Mouse (Mus musculus) embryonic facial prominence, embryonic 15.5 days (tissue): ENCODE measurements around the gene Evi5l. TPM values are rescaled to one million over a fixed set of nuclear protein-coding genes. Genes with fewer than 3 reads are reported as not detected.

ENCODE experiments used
- ATAC-seq: fragments of 200-750 bp; cut with Nextera tagmentation; 2 replicates; pipeline ENCODE4 v1.8.0; 2017; ENCODE audit warnings: low read depth, moderate TSS enrichment; ENCODE audit not compliant: insufficient number of reproducible peaks, low FRiP score, low TSS enrichment
- H3K27ac ChIP-seq: fragments of 300-500 bp; sonication (generic); replicated peaks from 2 replicates; pipeline ENCODE4 v1.5.1; 2015; ENCODE audit warnings: mild to moderate bottlenecking, inconsistent platforms
- H3K27me3 ChIP-seq: fragments of 300-500 bp; sonication (generic); 2 replicates; pipeline ENCODE4 v1.6.1; 2015; ENCODE audit warnings: inconsistent platforms
- H3K36me3 ChIP-seq: fragments of 300-500 bp; sonication (generic); 2 replicates; pipeline ENCODE4 v1.6.1; 2015; ENCODE audit warnings: mild to moderate bottlenecking, inconsistent platforms
- H3K4me1 ChIP-seq: fragments of 300-500 bp; sonication (generic); 2 replicates; pipeline ENCODE4 v1.6.1; 2015; ENCODE audit warnings: inconsistent platforms
- H3K4me2 ChIP-seq: fragments of 300-500 bp; sonication (generic); replicated peaks from 2 replicates; pipeline ENCODE4 v1.6.1; 2015; ENCODE audit warnings: mild to moderate bottlenecking, inconsistent platforms
- H3K4me3 ChIP-seq: fragments of 300-500 bp; sonication (generic); replicated peaks from 2 replicates; pipeline ENCODE4 v1.5.1; 2015; ENCODE audit warnings: mild to moderate bottlenecking, inconsistent platforms
- H3K9ac ChIP-seq: fragments of 300-500 bp; sonication (generic); 2 replicates; pipeline ENCODE4 v1.6.1; 2015; ENCODE audit warnings: inconsistent platforms
- H3K9me3 ChIP-seq: fragments of 300-500 bp; sonication (generic); replicated peaks from 2 replicates; pipeline ENCODE4 v1.6.1; 2016; ENCODE audit warnings: inconsistent platforms
- WGBS: fragments of 180-500 bp; shearing (Covaris S2); methylation state at CpG from one replicate; pipeline ENCODE4 v1.1.7; 2015; 5-methylcytosine and 5-hydroxymethylcytosine counted together
- polyA plus RNA-seq: library from polyadenylated mRNA; unstranded; fragments of >200 nt; fragmentation: Nextera tagmentation; extraction: Ambion mirVana; gene quantifications from 2 replicates; pipeline ENCODE4 v1.2.1, GENCODE M21; 2015

The Evi5l gene
- polyA plus RNA-seq, 1 experiment from 2014 or later: 31.7 TPM

DNA sequence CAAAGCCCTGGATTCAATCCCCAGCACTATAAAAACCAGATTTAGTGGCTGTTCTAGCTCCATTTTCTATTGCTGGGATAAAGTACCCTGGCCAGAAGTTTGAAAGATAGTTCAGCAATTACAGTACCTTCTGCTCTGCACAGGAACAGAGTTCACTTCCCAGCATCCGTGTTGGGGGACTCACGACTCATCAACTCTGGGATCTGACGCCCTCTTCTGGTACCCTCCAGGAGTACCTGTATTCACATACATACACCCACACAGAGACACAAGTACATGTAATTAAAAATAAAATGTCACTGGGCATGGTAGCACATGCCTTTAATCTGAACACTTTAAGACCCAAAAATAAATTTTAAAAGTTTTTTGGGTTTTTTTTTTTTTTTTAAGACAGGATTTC, 6.1 kb downstream of the Evi5l start:
- no peak for ATAC-seq
- WGBS: 66% methylated on average over 3 of the region's 3 CpGs

DNA sequence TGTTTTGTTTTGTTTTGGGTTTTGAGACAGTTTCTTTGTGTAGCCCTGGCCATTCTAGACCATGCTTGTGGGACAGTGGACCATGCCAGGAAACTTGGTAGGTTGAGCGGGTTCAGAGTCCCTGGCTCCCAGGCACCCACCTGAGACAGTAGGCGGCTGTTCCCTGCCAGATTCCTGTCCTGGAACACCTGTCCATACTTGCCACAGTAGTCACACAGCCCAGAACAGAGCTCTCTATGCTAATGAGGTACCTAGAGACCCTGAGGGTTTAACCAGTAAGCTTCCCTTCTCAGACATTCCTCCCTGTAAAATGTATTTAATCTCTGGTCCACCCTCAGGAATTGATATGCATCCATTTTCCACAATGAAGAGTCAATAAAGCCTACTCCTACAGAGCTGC, 7.7 kb downstream of the Evi5l start:
- 0 out of 2 replicates have a peak, but pooled peaks have one; percentile 39 for ATAC-seq
- no peak overlapping the region for H3K9ac ChIP-seq
- no peaks in the 10 kb centered on the region for H3K9me3 ChIP-seq
- no peak overlapping the region for H3K4me2 ChIP-seq
- H3K36me3 ChIP-seq: no peaks in the 10 kb centered on the region
- no peaks in the 10 kb centered on the region for H3K4me1 ChIP-seq
- H3K27me3 ChIP-seq: no peaks in the 10 kb centered on the region
- H3K27ac ChIP-seq: no peak overlapping the region
- no peak overlapping the region for H3K4me3 ChIP-seq
- WGBS: 70% methylated on average over 2 of the region's 2 CpGs

More for the DNA sequence above, 6.1 kb downstream of the Evi5l start:
- H3K4me2 ChIP-seq: no peak overlapping the region
- no peak overlapping the region for H3K9ac ChIP-seq
- H3K36me3 ChIP-seq: no peaks in the 10 kb centered on the region
- H3K4me1 ChIP-seq: no peaks in the 10 kb centered on the region
- H3K4me3 ChIP-seq: no peak overlapping the region
- no peak overlapping the region for H3K27ac ChIP-seq
- H3K27me3 ChIP-seq: no peaks in the 10 kb centered on the region
- no peaks in the 10 kb centered on the region for H3K9me3 ChIP-seq

DNA sequence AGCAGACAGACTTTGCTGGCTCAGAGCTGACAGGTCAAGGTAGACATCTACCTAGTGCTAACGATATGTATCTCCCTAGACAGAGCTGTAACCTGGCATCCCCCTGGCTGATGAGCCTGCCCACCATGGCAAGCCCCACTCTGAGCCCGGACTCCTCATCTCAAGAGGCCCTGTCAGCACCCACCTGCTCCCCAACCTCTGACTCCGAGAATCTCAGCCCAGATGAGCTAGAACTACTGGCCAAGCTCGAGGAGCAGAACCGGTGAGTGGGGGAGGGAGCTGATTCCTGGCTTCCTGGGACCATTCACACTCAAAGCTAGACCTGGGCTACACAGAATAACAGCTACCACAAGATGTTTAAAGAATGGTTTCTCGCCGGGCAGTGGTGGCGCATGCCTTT, 17.0 kb downstream of the Evi5l start:
- H3K36me3 ChIP-seq: peaks cover 37% of the 10 kb centered on the region
- H3K4me3 ChIP-seq: no peak overlapping the region
- ATAC-seq: no peak
- 83% methylated on average over 8 of the region's 8 CpGs for WGBS
- no peaks in the 10 kb centered on the region for H3K9me3 ChIP-seq
- no peak overlapping the region for H3K27ac ChIP-seq
- no peaks in the 10 kb centered on the region for H3K27me3 ChIP-seq
- no peak overlapping the region for H3K9ac ChIP-seq
- H3K4me1 ChIP-seq: no peaks in the 10 kb centered on the region
- no peak overlapping the region for H3K4me2 ChIP-seq

DNA sequence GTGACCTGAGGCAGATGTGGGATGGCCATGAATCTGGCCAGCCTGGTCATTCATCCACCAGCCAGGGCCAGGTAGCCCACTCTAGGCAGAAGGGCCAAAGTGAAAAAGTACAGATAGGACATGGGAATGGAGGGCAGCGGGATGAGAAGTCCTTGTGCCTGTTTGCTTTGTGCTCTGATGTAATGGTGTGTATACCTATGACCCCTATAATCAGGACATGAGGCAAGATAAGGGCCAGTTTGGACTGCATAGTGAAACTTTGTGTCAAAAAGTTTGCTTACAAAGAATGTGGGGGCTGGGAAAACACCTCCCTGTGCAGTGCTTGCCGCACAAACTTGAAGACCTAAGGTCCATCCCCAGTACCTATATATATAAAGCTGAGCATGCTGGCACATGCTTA, 19.8 kb downstream of the Evi5l start:
- no peaks in the 10 kb centered on the region for H3K27me3 ChIP-seq
- no peaks in the 10 kb centered on the region for H3K9me3 ChIP-seq
- peaks cover 37% of the 10 kb centered on the region for H3K36me3 ChIP-seq
- H3K4me2 ChIP-seq: no peak overlapping the region
- no peaks in the 10 kb centered on the region for H3K4me1 ChIP-seq
- H3K9ac ChIP-seq: no peak overlapping the region
- H3K27ac ChIP-seq: no peak overlapping the region
- no peak overlapping the region for H3K4me3 ChIP-seq
- 97% methylated on average over 2 of the region's 2 CpGs for WGBS
- ATAC-seq: no peak

DNA sequence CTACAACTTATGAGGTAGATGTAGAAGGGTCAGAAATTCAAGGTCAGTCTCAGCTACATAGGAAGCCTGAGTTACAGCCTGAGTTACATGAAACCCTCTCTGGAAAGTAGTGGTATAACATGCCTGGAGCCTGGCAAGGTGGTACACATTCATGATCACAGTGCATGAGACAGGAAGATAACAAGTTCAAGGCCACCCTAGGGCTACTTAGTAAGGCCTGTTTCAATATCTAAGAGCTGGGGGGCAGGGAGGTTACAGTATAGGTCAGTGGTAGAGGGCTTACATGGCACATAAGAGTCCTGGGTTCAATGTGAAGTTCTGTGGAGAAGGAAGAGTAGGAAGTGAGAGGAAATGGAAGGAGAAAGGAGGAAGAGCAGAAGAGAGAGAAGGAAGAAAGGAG, 22.2 kb downstream of the Evi5l start:
- Histone ChIP-seq H3K9me3 (no peaks in the 10 kb centered on the region), H3K27me3 (no peaks in the 10 kb centered on the region), H3K27ac (no peak overlapping the region), H3K4me2 (no peak overlapping the region), H3K4me3 (no peak overlapping the region), H3K36me3 (peaks cover 34% of the 10 kb centered on the region), H3K9ac (no peak overlapping the region), H3K4me1 (peaks cover 15% of the 10 kb centered on the region)
- ATAC-seq: no peak

DNA sequence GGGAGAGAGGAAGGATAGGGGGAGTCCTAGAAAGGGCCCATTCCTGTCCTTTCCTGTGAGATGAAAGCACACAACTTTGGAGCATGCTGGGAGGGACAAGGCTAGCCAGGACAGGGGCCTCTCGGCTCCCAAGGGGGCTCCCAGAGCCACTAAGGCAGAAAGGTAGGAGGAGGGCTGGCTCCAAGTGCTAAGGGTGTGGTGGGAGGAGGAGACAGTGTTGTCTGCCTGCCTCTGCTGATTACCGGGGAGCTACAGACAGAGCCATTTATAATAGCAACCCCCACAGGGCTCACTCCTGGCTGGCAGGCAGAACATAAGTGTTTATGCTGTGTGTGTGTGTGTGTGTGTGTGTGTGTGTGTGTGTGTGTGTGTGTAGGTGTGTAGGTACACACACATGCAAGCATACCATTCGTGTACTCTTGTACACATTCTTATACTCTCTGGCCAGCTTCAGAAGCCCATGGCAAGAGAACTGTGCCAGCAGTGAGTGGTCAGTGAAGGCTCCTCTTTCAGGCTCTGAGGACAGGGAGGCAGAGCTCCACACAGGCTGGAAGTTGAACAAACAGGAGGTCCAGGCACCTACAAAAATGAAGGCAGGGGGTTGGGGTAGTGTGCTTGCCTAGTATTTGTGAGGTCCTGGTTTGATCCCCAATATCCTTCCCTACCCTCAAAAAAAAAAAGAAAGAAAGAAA, 22.8 kb downstream of the Evi5l start:
- no peaks in the 10 kb centered on the region for H3K27me3 ChIP-seq
- ATAC-seq: no peak
- peaks cover 30% of the 10 kb centered on the region for H3K36me3 ChIP-seq
- 21% methylated on average over 3 of the region's 3 CpGs for WGBS
- no peak overlapping the region for H3K27ac ChIP-seq
- no peaks in the 10 kb centered on the region for H3K9me3 ChIP-seq
- H3K4me2 ChIP-seq: no peak overlapping the region
- no peak overlapping the region for H3K9ac ChIP-seq
- H3K4me3 ChIP-seq: no peak overlapping the region
- peaks cover 16% of the 10 kb centered on the region for H3K4me1 ChIP-seq

DNA sequence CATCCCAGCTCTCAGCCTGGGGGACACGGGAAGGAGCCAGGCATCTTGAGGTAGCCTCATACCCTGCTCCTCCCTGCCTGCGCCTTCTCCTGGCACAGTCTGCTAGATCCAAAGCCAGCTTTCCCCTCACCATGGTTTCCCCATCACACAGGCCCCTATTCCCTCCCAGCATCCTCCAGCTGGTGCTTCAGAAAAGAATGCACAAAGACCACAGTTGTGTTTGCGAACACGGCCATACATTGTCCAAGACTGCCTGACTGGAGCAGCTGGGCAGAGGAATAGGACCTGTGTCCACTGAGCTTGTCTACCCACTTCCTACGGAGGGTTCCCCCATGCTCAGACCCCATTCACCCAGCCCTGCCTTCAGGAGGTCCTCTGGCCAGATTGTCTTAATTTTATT, 25.9 kb downstream of the Evi5l start:
- 54% methylated on average over 5 of the region's 5 CpGs for WGBS
- no peak overlapping the region for H3K4me3 ChIP-seq
- no peak overlapping the region for H3K4me2 ChIP-seq
- peak overlapping the region; percentile 34; the same call in 1 of the 2 replicates for H3K27ac ChIP-seq
- no peaks in the 10 kb centered on the region for H3K27me3 ChIP-seq
- no peaks in the 10 kb centered on the region for H3K9me3 ChIP-seq
- no peak for ATAC-seq
- H3K9ac ChIP-seq: no peak overlapping the region
- H3K4me1 ChIP-seq: peaks cover 16% of the 10 kb centered on the region
- peaks cover 9% of the 10 kb centered on the region for H3K36me3 ChIP-seq

DNA sequence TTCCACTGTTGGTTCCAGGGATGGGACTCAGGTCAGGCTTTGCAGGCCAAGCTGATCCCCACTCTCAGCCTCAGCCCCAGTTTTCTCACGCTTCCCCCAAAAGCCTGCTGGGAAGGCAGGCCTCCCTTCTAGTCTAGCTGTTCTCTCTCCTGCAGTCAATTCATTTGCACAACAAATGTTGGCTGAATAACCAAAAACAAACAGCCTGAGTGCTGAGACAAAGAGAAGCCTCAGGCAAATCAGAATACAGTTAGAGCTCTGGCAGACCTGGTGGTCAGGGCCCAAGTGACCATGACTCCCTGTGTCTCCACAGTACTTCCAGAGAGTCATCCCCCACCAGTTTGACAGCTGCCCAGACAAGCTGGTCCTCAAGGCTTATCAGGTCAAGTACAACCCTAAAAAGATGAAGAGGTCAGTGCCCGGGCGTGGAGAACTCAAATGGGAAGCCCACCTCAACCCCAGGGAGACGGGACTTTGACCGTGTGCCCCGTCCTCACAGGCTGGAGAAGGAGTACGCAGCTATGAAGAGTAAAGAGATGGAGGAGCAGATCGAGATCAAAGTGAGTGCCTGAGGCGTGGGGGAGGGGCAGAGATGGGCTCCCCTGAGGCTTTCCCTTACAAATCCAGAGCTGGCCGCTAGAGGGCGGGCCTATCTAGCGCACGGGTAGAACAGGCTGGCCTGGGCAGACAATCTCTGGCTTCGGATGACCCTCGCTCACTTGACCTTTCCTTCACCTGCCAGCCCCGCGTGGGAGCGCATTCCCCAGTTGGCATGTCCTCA, 26.6 kb downstream of the Evi5l start:
- Histone ChIP-seq H3K9ac (no peak overlapping the region), H3K27me3 (no peaks in the 10 kb centered on the region), H3K9me3 (no peaks in the 10 kb centered on the region), H3K36me3 (peaks cover 3% of the 10 kb centered on the region; the same call in 1 of the 2 replicates), H3K27ac (peak overlapping the region; percentile 34; the same call in 1 of the 2 replicates), H3K4me1 (peaks cover 16% of the 10 kb centered on the region), H3K4me2 (peak overlapping the region; percentile 8; the same call in 1 of the 2 replicates), H3K4me3 (no peak overlapping the region)
- WGBS: 13% methylated on average over 18 of the region's 18 CpGs
- peak; percentile 71 for ATAC-seq

DNA sequence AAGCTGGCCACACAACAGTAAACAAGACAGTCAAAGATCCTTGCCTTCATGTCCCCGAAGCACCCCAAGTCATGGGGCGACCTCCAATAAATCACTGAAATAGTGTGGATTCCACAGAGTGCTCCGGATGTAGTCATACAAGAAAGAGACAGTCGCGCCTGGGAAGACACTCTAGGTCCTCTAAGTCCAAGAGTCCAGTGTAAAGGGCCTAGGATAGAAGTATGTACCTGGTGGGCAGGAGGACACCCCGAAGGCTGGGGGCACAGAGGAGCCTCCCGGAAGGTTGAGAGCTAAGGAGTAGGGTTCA, 27.2 kb downstream of the Evi5l start:
- peak overlapping the region; percentile 8; the same call in 1 of the 2 replicates for H3K4me2 ChIP-seq
- 60% methylated on average over 7 of the region's 7 CpGs for WGBS
- no peak overlapping the region for H3K27ac ChIP-seq
- H3K27me3 ChIP-seq: no peaks in the 10 kb centered on the region
- ATAC-seq: no peak
- H3K4me1 ChIP-seq: peaks cover 16% of the 10 kb centered on the region
- H3K4me3 ChIP-seq: no peak overlapping the region
- H3K36me3 ChIP-seq: peaks cover 4% of the 10 kb centered on the region; the same call in 1 of the 2 replicates
- H3K9ac ChIP-seq: no peak overlapping the region
- no peaks in the 10 kb centered on the region for H3K9me3 ChIP-seq

DNA sequence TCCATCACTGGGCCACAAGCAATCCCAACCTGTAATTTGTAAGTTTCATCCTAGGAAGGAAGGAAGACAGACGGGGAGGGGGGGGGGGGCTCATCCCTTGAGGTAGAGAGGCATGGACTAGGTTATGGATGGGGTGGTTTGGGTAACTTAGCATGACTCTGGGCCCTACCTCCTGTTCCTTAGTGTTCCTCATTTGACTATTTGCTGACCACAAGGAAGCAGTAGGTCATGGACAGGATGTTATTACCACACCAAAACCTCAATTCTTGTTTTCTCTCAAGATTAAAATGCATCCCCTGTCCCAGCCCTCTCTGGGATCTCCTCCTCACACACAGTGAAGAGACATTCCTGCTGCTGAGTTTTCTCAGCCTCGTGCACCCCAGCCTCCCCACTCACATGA, 35.0 kb downstream of the Evi5l start:
- Histone ChIP-seq H3K36me3 (peaks cover 22% of the 10 kb centered on the region; the same call in 1 of the 2 replicates), H3K4me1 (0 out of 2 replicates have a peak, but pooled peaks cover 3% of the 10 kb centered on the region), H3K4me2 (no peak overlapping the region), H3K27ac (no peak overlapping the region), H3K9ac (no peak overlapping the region), H3K9me3 (no peaks in the 10 kb centered on the region), H3K4me3 (no peak overlapping the region), H3K27me3 (peaks cover 25% of the 10 kb centered on the region)
- 59% methylated on average over 2 of the region's 2 CpGs for WGBS
- ATAC-seq: no peak; the same call in 1 of the 2 replicates

DNA sequence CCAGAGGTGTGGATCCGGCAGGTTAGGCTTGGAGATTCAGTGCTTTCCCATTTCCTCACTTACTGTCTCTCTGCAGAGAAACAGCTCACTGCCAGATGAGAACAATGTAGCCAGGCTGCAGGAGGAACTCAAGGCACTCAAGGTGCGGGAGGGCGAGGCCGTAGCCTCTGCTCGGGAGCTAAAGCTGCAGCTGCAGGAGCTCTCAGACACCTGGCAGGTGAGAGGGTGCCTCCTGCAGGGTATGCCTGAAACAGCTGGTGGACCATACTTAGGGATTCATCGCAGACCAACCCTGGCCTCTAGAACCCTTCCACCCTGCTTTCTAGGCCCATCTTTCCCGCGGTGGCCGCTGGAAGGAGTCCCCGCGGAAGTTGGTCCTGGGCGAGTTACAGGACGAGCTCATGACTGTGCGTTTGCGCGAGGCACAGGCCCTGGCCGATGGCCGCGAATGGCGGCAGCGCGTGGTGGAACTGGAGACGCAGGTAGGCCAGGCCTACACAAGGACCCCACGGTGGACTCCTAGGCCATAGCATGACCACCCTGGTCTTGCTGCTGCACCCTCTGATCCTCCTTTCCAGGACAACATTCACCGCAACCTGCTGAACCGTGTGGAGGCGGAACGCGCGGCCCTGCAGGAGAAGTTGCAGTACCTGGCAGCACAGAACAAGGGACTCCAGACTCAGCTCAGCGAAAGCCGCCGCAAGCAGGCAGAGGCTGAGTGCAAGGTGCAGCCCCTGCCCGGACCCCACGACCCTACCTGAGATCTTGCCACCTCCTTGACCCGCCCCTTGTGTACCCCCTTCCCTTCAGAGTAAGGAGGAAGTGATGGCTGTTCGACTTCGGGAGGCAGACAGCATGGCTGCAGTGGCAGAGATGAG, 39.1 kb downstream of the Evi5l start:
- ATAC-seq: no peak
- Histone ChIP-seq H3K27ac (no peak overlapping the region), H3K9ac (no peak overlapping the region), H3K27me3 (peaks cover 28% of the 10 kb centered on the region), H3K9me3 (no peaks in the 10 kb centered on the region), H3K4me3 (no peak overlapping the region), H3K4me2 (no peak overlapping the region), H3K36me3 (0 out of 2 replicates have a peak, but pooled peaks cover 15% of the 10 kb centered on the region), H3K4me1 (peaks cover 9% of the 10 kb centered on the region)
- 33% methylated on average over 38 of the region's 38 CpGs for WGBS
